Comparison of ENCODE assay signal across 21 mouse cellular contexts in genomic region chr2:147359716-147360115, GRCm38 (mm10). TPM values are rescaled to one million over a fixed set of nuclear protein-coding genes. Genes with fewer than 3 reads are reported as not detected.
"Had no signal": no experiment of that assay in that cellular context is flagged by ENCODE, and none has a peak within 500 bp of the region (broad histone marks: within the 10 kb centered on the region; RNA-seq: fewer than 3 reads in every experiment).

No protein-coding gene starts in this region.

- H3K36me3 ChIP-seq: limb, embryonic 12.5 days; liver, embryonic 13.5 days; lung, embryonic 15.5 days; midbrain, embryonic 13.5 days; neural tube, embryonic 13.5 days had no signal

- H3K4me1 ChIP-seq: liver, embryonic 13.5 days; megakaryocyte, embryonic 14.5 days; midbrain, embryonic 13.5 days; neural tube, embryonic 13.5 days had no signal

- H3K4me3 ChIP-seq: layer of hippocampus, adult 2 months; limb, embryonic 12.5 days; liver, embryonic 13.5 days; lung, embryonic 15.5 days; megakaryocyte, embryonic 14.5 days; midbrain, embryonic 13.5 days; neural tube, embryonic 13.5 days had no signal

- H3K27ac ChIP-seq: layer of hippocampus, adult 2 months; limb, embryonic 12.5 days; liver, embryonic 13.5 days; lung, embryonic 15.5 days; macrophage; midbrain, embryonic 13.5 days; neural tube, embryonic 13.5 days had no signal

- ATAC-seq: liver, postnatal 0 days; midbrain, embryonic 13.5 days had no signal

- H3K9ac ChIP-seq: limb, embryonic 12.5 days; liver, embryonic 13.5 days; liver, postnatal 0 days; lung, embryonic 15.5 days; midbrain, embryonic 13.5 days; neural tube, embryonic 13.5 days had no signal

- DNase-seq: kidney, adult 18-20 months; kidney, postnatal 10 days; kidney, postnatal 4 days; liver; liver, embryonic 13.5 days; liver, postnatal 0 days; lung, postnatal 14 days; thymus, adult 18-20 months; thymus, postnatal 14 days had no signal

- H3K9me3 ChIP-seq: limb, embryonic 12.5 days; liver, embryonic 13.5 days; lung, embryonic 15.5 days; megakaryocyte, embryonic 14.5 days; midbrain, embryonic 13.5 days; neural tube, embryonic 13.5 days had no signal

- H3K4me2 ChIP-seq: limb, embryonic 12.5 days; liver, embryonic 13.5 days; lung, embryonic 15.5 days; midbrain, embryonic 13.5 days; neural tube, embryonic 13.5 days had no signal

RNA-seq across cellular contexts. Expression of gene Pax1, which starts 2.0 kb away (rescaled TPM):
- total RNA-seq: layer of hippocampus, postnatal 10 days; left cerebral cortex, postnatal 10 days; monocyte, adult 5-6 weeks had no signal
- polyA plus RNA-seq: kidney, embryonic 14.5 days; liver, embryonic 13.5 days; macrophage; stomach, embryonic 14.5 days had no signal
